Mouse (Mus musculus): Measurements from ENCODE around the gene Olfr54. TPM values are rescaled to one million over a fixed set of nuclear protein-coding genes. Genes with fewer than 3 reads are reported as not detected.

The Olfr54 gene
- total and polyA plus RNA-seq, 3 experiments: not detected

- dilution Hi-C loops (cut with MboI; ENCODE audit: extremely low pct_ligation_motif_present, extremely low pct_unique_long_range_greater_than_20kb, low sequenced_read_pairs) (no loop called here), in situ Hi-C loops (cut with MboI; ENCODE audit: low pct_ligation_motif_present, low pct_unique_long_range_greater_than_20kb, low sequenced_read_pairs) (loop anchor here (25.0 kb wide), 1 partner anchor 276 kb away; no protein-coding TSS in a partner anchor)
- Histone ChIP-seq H3K9ac (ENCODE audit: insufficient read depth, low read depth) (no peak overlapping the region), H3K27ac (ENCODE audit: insufficient read depth, low read depth) (no peak overlapping the region), H3K4me2 (ENCODE audit: insufficient read depth, low read depth, poor library complexity, severe bottlenecking) (no peak overlapping the region), H3K4me1 (ENCODE audit: control insufficient read depth in 1 of 2, insufficient read depth in 2 of 2) (no peaks in the 10 kb centered on the region), H3K4me3 (replicated peaks in 1 of 3; ENCODE audit: low read depth in 2 of 3, low read length in 2 of 3, poor library complexity in 1 of 3) (no peak overlapping the region), H3K9me3 (replicated peaks; ENCODE audit: low read length) (no peaks in the 10 kb centered on the region), H3K27me3 (replicated peaks) (peaks cover 74% of the 10 kb centered on the region), H3K36me3 (replicated peaks in 1 of 2; ENCODE audit: control insufficient read depth in 1 of 2, insufficient read depth in 1 of 2, low read length in 1 of 2) (no peaks in the 10 kb centered on the region), H3K79me2 (replicated peaks; ENCODE audit: control insufficient read depth, extremely low read depth, insufficient read depth, poor library complexity, severe bottlenecking) (no peaks in the 10 kb centered on the region)
- TF ChIP-seq MEF2A (IDR thresholded peaks at IDR 0.05; ENCODE audit: borderline replicate concordance, low read depth, low read length): no peak
- TF ChIP-seq MXI1 (IDR thresholded peaks at IDR 0.05; ENCODE audit: low read depth, low read length): no peak
- no peak for TF ChIP-seq SMC3 (IDR thresholded peaks at IDR 0.05; ENCODE audit: low read depth, low read length)
- no peak for TF ChIP-seq CTCF (conservative IDR thresholded peaks at IDR 0.05 in 1 of 2, IDR thresholded peaks at IDR 0.05 in 1 of 2; ENCODE audit: low read depth in 2 of 2, low read length in 2 of 2)
- no peak for TF ChIP-seq TBP (conservative IDR thresholded peaks at IDR 0.05; ENCODE audit: low read depth, low read length)
- TF ChIP-seq NRF1 (IDR thresholded peaks at IDR 0.05; ENCODE audit: low read depth, low read length): no peak
- no peak for TF ChIP-seq UBTF (IDR thresholded peaks at IDR 0.05; ENCODE audit: low read depth, low read length)
- TF ChIP-seq POLR2AphosphoS2 (IDR thresholded peaks at IDR 0.05; ENCODE audit: low read depth, low read length): no peak
- no peak for TF ChIP-seq GABPA (IDR thresholded peaks at IDR 0.05; ENCODE audit: insufficient replicate concordance, low read depth, low read length)
- TF ChIP-seq RAD21 (IDR thresholded peaks at IDR 0.05; ENCODE audit: low read depth, low read length): no peak
- TF ChIP-seq USF2 (conservative IDR thresholded peaks at IDR 0.05; ENCODE audit: low read depth, low read length): no peak
- TF ChIP-seq PAX5 (IDR thresholded peaks at IDR 0.05; ENCODE audit: low read length): no peak
- TF ChIP-seq ZMIZ1 (IDR thresholded peaks at IDR 0.05; ENCODE audit: low read depth, low read length): no peak
- TF ChIP-seq CHD2 (IDR thresholded peaks at IDR 0.05; ENCODE audit: low read length): no peak
- DNase-seq (ENCODE audit: extremely low read depth): no peak
Observed at GRCm38 (mm10) chr11:51063276-51063675, 49.2 kb downstream of the Olfr54 start.

GRCm38 (mm10) chr11:51063841-51064240 lies 49.8 kb downstream of the Olfr54 start:
- H3K9me3 ChIP-seq (replicated peaks; ENCODE audit: low read length): no peaks in the 10 kb centered on the region
- no peak overlapping the region for H3K4me2 ChIP-seq (ENCODE audit: insufficient read depth, low read depth, poor library complexity, severe bottlenecking)
- H3K27ac ChIP-seq (ENCODE audit: insufficient read depth, low read depth): no peak overlapping the region
- H3K79me2 ChIP-seq (replicated peaks; ENCODE audit: control insufficient read depth, extremely low read depth, insufficient read depth, poor library complexity, severe bottlenecking): no peaks in the 10 kb centered on the region
- peaks cover 78% of the 10 kb centered on the region for H3K27me3 ChIP-seq (replicated peaks)
- no peak overlapping the region for H3K4me3 ChIP-seq (replicated peaks in 1 of 3; ENCODE audit: low read depth in 2 of 3, low read length in 2 of 3, poor library complexity in 1 of 3)
- no peak for DNase-seq (ENCODE audit: extremely low read depth)
- no peaks in the 10 kb centered on the region for H3K36me3 ChIP-seq (replicated peaks in 1 of 2; ENCODE audit: control insufficient read depth in 1 of 2, insufficient read depth in 1 of 2, low read length in 1 of 2)
- in situ Hi-C loops (cut with MboI; ENCODE audit: low pct_ligation_motif_present, low pct_unique_long_range_greater_than_20kb, low sequenced_read_pairs) (loop anchor here (25.0 kb wide), 1 partner anchor 277 kb away; no protein-coding TSS in a partner anchor), dilution Hi-C loops (cut with MboI; ENCODE audit: extremely low pct_ligation_motif_present, extremely low pct_unique_long_range_greater_than_20kb, low sequenced_read_pairs) (no loop called here)
- TF ChIP-seq PAX5 (IDR thresholded peaks at IDR 0.05; ENCODE audit: low read length): no peak
- TF ChIP-seq ELF1 (IDR thresholded peaks at IDR 0.05; ENCODE audit: low read depth, low read length): no peak
- TF ChIP-seq CTCF (conservative IDR thresholded peaks at IDR 0.05 in 1 of 2, IDR thresholded peaks at IDR 0.05 in 1 of 2; ENCODE audit: low read depth in 2 of 2, low read length in 2 of 2): no peak
- TF ChIP-seq RAD21 (IDR thresholded peaks at IDR 0.05; ENCODE audit: low read depth, low read length): no peak
- no peak for TF ChIP-seq JUND (conservative IDR thresholded peaks at IDR 0.05; ENCODE audit: low read depth, low read length)
- no peak for TF ChIP-seq UBTF (IDR thresholded peaks at IDR 0.05; ENCODE audit: low read depth, low read length)
- no peak for TF ChIP-seq USF2 (conservative IDR thresholded peaks at IDR 0.05; ENCODE audit: low read depth, low read length)
- TF ChIP-seq MAX (IDR thresholded peaks at IDR 0.05; ENCODE audit: low read length): no peak
- TF ChIP-seq RCOR1 (conservative IDR thresholded peaks at IDR 0.05; ENCODE audit: low read depth, low read length): no peak
- TF ChIP-seq MAZ (IDR thresholded peaks at IDR 0.05; ENCODE audit: low read depth, low read length): no peak
- TF ChIP-seq ZNF384 (IDR thresholded peaks at IDR 0.05; ENCODE audit: low read depth, low read length): no peak
- TF ChIP-seq E2F4 (IDR thresholded peaks at IDR 0.05; ENCODE audit: insufficient replicate concordance, low read depth, low read length): no peak
- TF ChIP-seq SIN3A (IDR thresholded peaks at IDR 0.05; ENCODE audit: low read length): no peak
- TF ChIP-seq HCFC1 (IDR thresholded peaks at IDR 0.05; ENCODE audit: low read depth, low read length): no peak
- TF ChIP-seq CHD1 (IDR thresholded peaks at IDR 0.05; ENCODE audit: low read depth, low read length): no peak
- TF ChIP-seq USF1 (IDR thresholded peaks at IDR 0.05; ENCODE audit: low read depth, low read length): no peak
- TF ChIP-seq MYC (IDR thresholded peaks at IDR 0.05; ENCODE audit: low read depth, low read length): no peak
- TF ChIP-seq IRF4 (IDR thresholded peaks at IDR 0.05; ENCODE audit: low read depth, low read length): no peak
- no peak for TF ChIP-seq KAT2A (IDR thresholded peaks at IDR 0.05; ENCODE audit: insufficient replicate concordance, low read length)
- no peak overlapping the region for H3K9ac ChIP-seq (ENCODE audit: insufficient read depth, low read depth)
- H3K4me1 ChIP-seq (ENCODE audit: control insufficient read depth in 1 of 2, insufficient read depth in 2 of 2): no peaks in the 10 kb centered on the region
